Mouse (Mus musculus) heart, embryonic 16.5 days (tissue): ENCODE measurements around the gene Rad17. TPM values are rescaled to one million over a fixed set of nuclear protein-coding genes. Genes with fewer than 3 reads are reported as not detected.

Source experiments
- ATAC-seq: fragments of 200-750 bp; cut with Nextera tagmentation; replicated peaks from 2 replicates; pipeline ENCODE4 v1.8.0; 2017; ENCODE audit warnings: moderate number of reproducible peaks; ENCODE audit not compliant: insufficient read depth, low FRiP score; ENCODE audit errors: extremely low read depth
- H3K27ac ChIP-seq: fragments of 300-500 bp; sonication (generic); 2 replicates; pipeline ENCODE4 v1.5.1; 2014; ENCODE audit warnings: mild to moderate bottlenecking, low read length, control low read depth, moderate library complexity
- H3K27me3 ChIP-seq: fragments of 300-500 bp; sonication (generic); 2 replicates; pipeline ENCODE4 v1.6.1; 2014; ENCODE audit warnings: low read length, mixed read lengths; ENCODE audit not compliant: control insufficient read depth, insufficient read depth
- H3K36me3 ChIP-seq: fragments of 300-500 bp; sonication (generic); 2 replicates; pipeline ENCODE4 v1.6.1; 2014; ENCODE audit not compliant: control insufficient read depth, insufficient read depth
- H3K4me1 ChIP-seq: fragments of 300-500 bp; sonication (generic); 2 replicates; pipeline ENCODE4 v1.6.1; 2014; ENCODE audit warnings: low read length, mixed read lengths; ENCODE audit not compliant: control insufficient read depth, insufficient read depth
- H3K4me2 ChIP-seq: fragments of 300-500 bp; sonication (generic); 2 replicates; pipeline ENCODE4 v1.6.1; 2014; ENCODE audit warnings: low read depth, mild to moderate bottlenecking, control low read depth, low read length
- H3K4me3 ChIP-seq: fragments of 300-500 bp; sonication (generic); 2 replicates; pipeline ENCODE4 v1.5.1; 2014; ENCODE audit warnings: mild to moderate bottlenecking, control low read depth, low read length
- H3K9ac ChIP-seq: fragments of 300-500 bp; sonication (generic); 2 replicates; pipeline ENCODE4 v1.6.1; 2014; ENCODE audit warnings: low read length, control low read depth
- H3K9me3 ChIP-seq: fragments of 300-500 bp; sonication (generic); replicated peaks from 2 replicates; pipeline ENCODE4 v1.6.1; 2016; ENCODE audit warnings: low read length; ENCODE audit not compliant: control insufficient read depth
- WGBS: fragments of 180-500 bp; shearing (Covaris S2); extraction: QIAGEN DNeasy Blood & Tissue Kit; methylation state at CpG from one replicate; pipeline ENCODE4 v1.1.7; 2014; 5-methylcytosine and 5-hydroxymethylcytosine counted together
- polyA plus RNA-seq: library from polyadenylated mRNA; unstranded; fragments of >200 nt; fragmentation: Nextera tagmentation; extraction: Ambion mirVana; gene quantifications from 2 replicates; pipeline ENCODE4 v1.2.1, GENCODE M21; 2015

The Rad17 gene
- polyA plus RNA-seq, 1 experiment from 2014 or later, result 23.2 TPM

DNA sequence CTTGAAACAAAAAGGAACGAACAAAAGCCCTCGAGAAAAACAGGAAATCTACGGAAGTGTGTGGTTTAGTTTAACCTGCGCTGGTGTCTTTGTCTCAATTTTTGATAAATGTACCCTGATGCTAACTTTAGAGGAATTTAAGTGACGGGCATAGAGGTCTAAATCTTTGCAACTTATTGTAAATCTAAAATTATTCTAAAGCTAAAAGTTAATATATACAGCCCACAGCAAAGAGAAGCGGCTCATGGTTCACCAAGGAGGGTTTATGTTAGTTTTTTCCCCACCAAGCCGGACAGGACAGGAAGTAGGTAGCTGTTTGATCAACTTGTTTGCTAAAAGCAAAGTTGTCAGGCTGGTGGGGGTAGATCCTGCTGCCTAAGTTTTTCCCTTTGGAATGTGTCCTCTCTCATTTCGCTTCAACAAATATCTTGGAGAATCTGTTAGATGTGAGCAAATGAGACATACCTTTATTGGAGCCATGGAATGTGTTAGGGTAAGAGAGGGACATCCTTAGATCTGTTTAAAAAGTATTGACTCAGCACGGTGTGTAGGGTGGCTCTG lies 19.4 kb upstream of the Rad17 start:
- H3K27me3 ChIP-seq, result no peaks in the 10 kb centered on the region
- no peak for ATAC-seq
- peak overlapping the region; percentile 65 for H3K9ac ChIP-seq
- peak overlapping the region; percentile 57 for H3K4me3 ChIP-seq
- peaks cover 3% of the 10 kb centered on the region; the same call in 1 of the 2 replicates for H3K9me3 ChIP-seq
- peaks cover 3% of the 10 kb centered on the region; the same call in 1 of the 2 replicates for H3K4me1 ChIP-seq
- H3K27ac ChIP-seq, result no peak overlapping the region
- H3K36me3 ChIP-seq, result peaks cover 8% of the 10 kb centered on the region; the same call in 1 of the 2 replicates
- H3K4me2 ChIP-seq, result peak overlapping the region; percentile 62
- WGBS, result 48% methylated on average over 9 of the region's 9 CpGs

- Histone ChIP-seq H3K9ac (peak within 1 kb of the TSS; percentile 65), H3K27ac (peak within 1 kb of the TSS; percentile 58)
- WGBS, result under 1% methylated on average over 44 of the region's 44 CpGs
These were observed 18.6 kb upstream of the Rad17 start, which contains the start of gene Ccdc125 for GRCm38 (mm10) chr13:100669291-100670022. Ccdc125 (plus strand) TSS chr13:100669717.

DNA sequence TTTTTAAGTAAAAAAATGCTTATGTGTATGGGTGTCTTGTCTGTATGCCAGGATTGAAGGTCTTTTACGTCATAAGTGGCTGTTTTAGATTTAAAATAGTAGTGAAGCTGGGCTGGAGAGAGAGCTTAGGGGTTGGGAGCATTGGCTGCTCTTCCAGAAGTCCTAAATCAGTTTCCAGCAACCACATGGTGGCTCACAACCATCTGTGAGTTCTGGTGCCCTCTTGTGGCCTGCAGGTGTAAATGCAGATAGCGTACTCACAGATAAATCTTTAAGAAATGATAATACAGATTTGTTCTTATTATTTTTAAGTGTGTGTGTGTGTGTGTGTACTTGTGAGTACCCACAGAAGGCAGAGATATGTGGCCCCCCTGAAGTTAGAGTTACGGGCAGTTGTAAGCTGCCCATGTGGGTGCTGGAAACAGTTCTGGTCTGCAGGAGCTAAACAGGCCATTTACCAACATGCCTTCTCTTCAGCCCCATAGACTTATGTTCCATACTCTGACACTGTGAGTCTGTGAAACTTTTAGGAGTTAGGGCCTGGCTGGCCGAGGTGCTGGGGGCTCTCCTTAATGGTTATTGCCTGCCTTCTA lies 9.1 kb upstream of the Rad17 start:
- Histone ChIP-seq H3K27me3 (no peaks in the 10 kb centered on the region), H3K9me3 (no peaks in the 10 kb centered on the region), H3K4me1 (no peaks in the 10 kb centered on the region), H3K9ac (no peak overlapping the region), H3K36me3 (peaks cover 4% of the 10 kb centered on the region; the same call in 1 of the 2 replicates), H3K27ac (no peak overlapping the region), H3K4me2 (no peak overlapping the region), H3K4me3 (no peak overlapping the region)
- 41% methylated on average over 4 of the region's 4 CpGs for WGBS
- ATAC-seq, result no peak

More at GRCm38 (mm10) chr13:100669291-100670022, 18.6 kb upstream of the Rad17 start, which contains the start of gene Ccdc125:
- peak; percentile 75 for ATAC-seq
- H3K36me3 ChIP-seq, result peaks cover 10% of the 10 kb centered on the region; the same call in 1 of the 2 replicates
- peaks cover 3% of the 10 kb centered on the region; the same call in 1 of the 2 replicates for H3K4me1 ChIP-seq
- H3K4me3 ChIP-seq, result peak within 1 kb of the TSS; percentile 57
- H3K9me3 ChIP-seq, result peaks cover 3% of the 10 kb centered on the region; the same call in 1 of the 2 replicates
- H3K4me2 ChIP-seq, result peak within 1 kb of the TSS; percentile 62
- no peaks in the 10 kb centered on the region for H3K27me3 ChIP-seq

DNA sequence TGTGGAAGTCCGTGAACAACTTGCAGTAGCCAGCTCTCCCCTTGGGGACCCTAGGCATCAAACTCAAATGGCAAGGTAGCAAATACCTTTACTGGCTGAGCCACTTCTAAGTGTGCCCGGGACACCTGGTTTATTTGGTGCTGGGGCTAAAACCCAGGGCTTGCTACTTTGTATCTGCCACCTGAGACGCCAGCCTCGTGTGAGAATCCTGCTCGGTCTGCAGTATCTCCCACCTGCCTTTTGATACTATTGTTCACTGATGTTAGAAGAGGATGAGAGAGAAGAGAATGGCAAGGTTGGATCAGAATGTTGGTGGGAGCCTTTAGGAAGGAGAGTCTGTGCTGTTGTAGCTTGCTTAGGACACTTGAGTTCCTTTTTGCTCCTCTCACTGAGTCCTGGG lies 7.2 kb upstream of the Rad17 start:
- no peak for ATAC-seq
- Histone ChIP-seq H3K36me3 (peaks cover 2% of the 10 kb centered on the region; the same call in 1 of the 2 replicates), H3K9me3 (no peaks in the 10 kb centered on the region), H3K4me2 (no peak overlapping the region), H3K27me3 (no peaks in the 10 kb centered on the region), H3K27ac (no peak overlapping the region), H3K9ac (no peak overlapping the region), H3K4me3 (no peak overlapping the region), H3K4me1 (no peaks in the 10 kb centered on the region)
- 92% methylated on average over 5 of the region's 5 CpGs for WGBS

DNA sequence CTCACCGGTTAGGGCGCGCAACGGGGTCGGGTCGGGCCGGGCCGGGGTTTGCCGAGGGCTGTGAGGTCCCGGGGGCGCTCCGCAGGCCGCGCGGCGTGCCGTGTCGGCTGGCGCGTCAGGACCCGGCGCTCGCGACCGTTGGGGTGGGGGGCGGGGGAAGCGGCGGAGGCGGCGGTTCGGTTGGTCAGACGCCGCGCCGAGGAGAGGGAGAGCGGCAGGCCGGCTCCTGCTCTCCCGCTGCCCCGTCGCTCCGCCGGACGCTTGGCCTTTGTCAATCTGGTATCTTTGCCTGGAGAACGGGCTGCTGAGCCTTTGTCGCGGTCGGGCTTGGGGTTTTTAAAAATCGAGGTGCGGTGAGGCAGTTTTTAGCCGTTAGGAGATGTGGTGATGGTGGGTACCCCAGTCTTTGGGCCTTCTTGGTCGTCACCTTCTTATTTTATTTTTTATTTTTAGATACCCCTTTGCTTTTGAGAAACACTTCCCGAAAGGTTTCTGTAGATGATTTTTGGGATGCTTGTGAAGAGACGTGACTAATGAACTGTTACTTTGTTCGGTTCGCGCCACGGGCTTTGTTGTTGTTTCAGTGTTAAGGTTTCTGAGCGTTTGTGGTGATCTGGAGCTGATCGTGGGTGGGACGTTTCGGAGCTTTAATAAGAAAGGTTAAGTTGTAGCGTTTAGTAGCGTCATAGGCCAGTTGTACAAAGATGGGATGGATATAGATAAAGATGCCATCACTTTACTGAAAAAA lies 762 bp upstream of the Rad17 start, which contains the start of gene Taf9:
Gene Taf9, plus strand, starts transcription at position 141 of the 748 bp plus-strand sequence.
- Histone ChIP-seq H3K4me3 (peak within 1 kb of the TSS; percentile 91), H3K4me2 (peak within 1 kb of the TSS; percentile 88), H3K9me3 (no peaks in the 10 kb centered on the region), H3K27me3 (no peaks in the 10 kb centered on the region), H3K36me3 (peaks cover 10% of the 10 kb centered on the region; the same call in 1 of the 2 replicates), H3K27ac (peak within 1 kb of the TSS; percentile 95), H3K4me1 (peaks cover 12% of the 10 kb centered on the region), H3K9ac (peak within 1 kb of the TSS; percentile 91)
- under 1% methylated on average over 62 of the region's 63 CpGs for WGBS
- peak; percentile 64; the same call in 1 of the 2 replicates for ATAC-seq

GRCm38 (mm10) chr13:100648223-100648622 lies 2.6 kb downstream of the Rad17 start:
- H3K4me2 ChIP-seq, result no peak overlapping the region
- WGBS, result 92% methylated on average over 8 of the region's 8 CpGs
- H3K9ac ChIP-seq, result no peak overlapping the region
- peaks cover 16% of the 10 kb centered on the region for H3K4me1 ChIP-seq
- H3K4me3 ChIP-seq, result no peak overlapping the region
- no peaks in the 10 kb centered on the region for H3K9me3 ChIP-seq
- no peaks in the 10 kb centered on the region for H3K27me3 ChIP-seq
- no peak overlapping the region for H3K27ac ChIP-seq
- H3K36me3 ChIP-seq, result peaks cover 28% of the 10 kb centered on the region
- no peak for ATAC-seq

GRCm38 (mm10) chr13:100642471-100643209 lies 8.2 kb downstream of the Rad17 start:
- 86% methylated on average over 4 of the region's 4 CpGs for WGBS
- Histone ChIP-seq H3K9ac (no peak overlapping the region), H3K27me3 (no peaks in the 10 kb centered on the region), H3K4me1 (peaks cover 4% of the 10 kb centered on the region), H3K27ac (no peak overlapping the region), H3K9me3 (no peaks in the 10 kb centered on the region), H3K36me3 (peaks cover 42% of the 10 kb centered on the region), H3K4me2 (no peak overlapping the region), H3K4me3 (no peak overlapping the region)
- ATAC-seq, result no peak

- H3K4me2 ChIP-seq, result no peak overlapping the region
- no peak overlapping the region for H3K4me3 ChIP-seq
- no peak overlapping the region for H3K27ac ChIP-seq
- peaks cover 45% of the 10 kb centered on the region for H3K36me3 ChIP-seq
- WGBS, result 69% methylated on average over 3 of the region's 3 CpGs
- H3K4me1 ChIP-seq, result no peaks in the 10 kb centered on the region
- no peak overlapping the region for H3K9ac ChIP-seq
- no peaks in the 10 kb centered on the region for H3K9me3 ChIP-seq
- no peaks in the 10 kb centered on the region for H3K27me3 ChIP-seq
- ATAC-seq, result no peak
These were observed 16.7 kb downstream of the Rad17 start for GRCm38 (mm10) chr13:100634106-100634691.
